Mouse (Mus musculus) liver, adult 2 months (tissue): ENCODE data around the gene Wbp1.

Source experiments
- CTCF ChIP-seq: fragments of 200-500 bp; IDR thresholded peaks from 2 replicates; pipeline ENCODE4 v1.5.1; 2011; ENCODE audit warnings: low read depth, low read length, control low read depth
- POLR2A ChIP-seq: fragments of 200-500 bp; IDR thresholded peaks from 2 replicates; pipeline ENCODE4 v1.6.1; 2011; ENCODE audit warnings: low read length, control low read depth; ENCODE audit not compliant: insufficient read depth; ENCODE audit errors: extremely low read depth

GRCm38 (mm10) chr6:83134226-83134625 lies 12.9 kb upstream of the Wbp1 start:
- no peak for TF ChIP-seq POLR2A
- no peak for TF ChIP-seq CTCF
